Mouse (Mus musculus) limb, embryonic 10.5 days (tissue): ENCODE data around the gene Dvl3. TPM values are rescaled to one million over a fixed set of nuclear protein-coding genes. Genes with fewer than 3 reads are reported as not detected.

Experiments used
- DNase-seq: peaks from one replicate; pipeline ENCODE4 v3.0.0-alpha.2; 2017; ENCODE audit warnings: low spot score
- H3K27ac ChIP-seq: fragments of 300-500 bp; sonication (generic); 2 replicates; pipeline ENCODE4 v1.5.1; 2016; ENCODE audit warnings: mild to moderate bottlenecking
- H3K27me3 ChIP-seq: fragments of 300-500 bp; sonication (generic); 2 replicates; pipeline ENCODE4 v1.6.1; 2016; ENCODE audit warnings: low read depth, mild to moderate bottlenecking; ENCODE audit not compliant: poor library complexity, severe bottlenecking
- H3K36me3 ChIP-seq: fragments of 300-500 bp; sonication (generic); 2 replicates; pipeline ENCODE4 v1.6.1; 2016; ENCODE audit warnings: mild to moderate bottlenecking, moderate library complexity
- H3K4me1 ChIP-seq: fragments of 300-500 bp; sonication (generic); 2 replicates; pipeline ENCODE4 v1.6.1; 2016
- H3K4me3 ChIP-seq: fragments of 300-500 bp; sonication (generic); 2 replicates; pipeline ENCODE4 v1.5.1; 2016; ENCODE audit warnings: mild to moderate bottlenecking, moderate library complexity
- H3K9me3 ChIP-seq: fragments of 300-500 bp; sonication (generic); replicated peaks from 2 replicates; pipeline ENCODE4 v1.6.1; 2016; ENCODE audit warnings: mild to moderate bottlenecking
- WGBS: fragments of 180-500 bp; shearing (Covaris S2); methylation state at CpG from one replicate; pipeline ENCODE4 v1.1.7; 2016; 5-methylcytosine and 5-hydroxymethylcytosine counted together
- polyA plus RNA-seq: library from polyadenylated mRNA; unstranded; fragments of >200 nt; fragmentation: Nextera tagmentation; extraction: Ambion mirVana; gene quantifications from 2 replicates; pipeline ENCODE4 v1.2.1, GENCODE M21; 2016

The Dvl3 gene
- polyA plus RNA-seq, 1 experiment from 2014 or later, result 33.5 TPM

DNA sequence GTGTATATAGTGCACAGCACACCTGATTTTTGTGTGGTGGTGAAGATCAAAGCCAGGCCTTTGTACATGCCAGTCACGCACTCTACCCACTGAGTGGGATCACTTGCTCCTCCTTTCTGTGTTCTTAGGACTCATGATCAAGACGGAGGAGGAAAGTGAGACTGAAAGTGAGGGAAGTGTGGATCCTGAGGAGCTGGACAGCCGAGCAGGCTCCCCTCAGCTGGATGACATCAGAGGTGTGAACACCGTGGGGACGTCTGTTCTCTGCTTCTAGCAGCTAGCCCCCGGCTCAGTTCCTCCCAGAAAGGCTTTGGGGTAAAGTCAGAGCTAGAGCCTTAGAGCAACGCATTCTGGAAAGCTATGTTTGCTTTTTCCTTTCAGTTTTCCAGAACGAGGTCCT, 10.8 kb upstream of the Dvl3 start:
- Histone ChIP-seq H3K27me3 (no peaks in the 10 kb centered on the region), H3K4me1 (no peaks in the 10 kb centered on the region), H3K27ac (no peak overlapping the region), H3K4me3 (no peak overlapping the region), H3K36me3 (peaks cover 100% of the 10 kb centered on the region), H3K9me3 (no peaks in the 10 kb centered on the region)
- 84% methylated on average over 8 of the region's 8 CpGs for WGBS
- no peak for DNase-seq

DNA sequence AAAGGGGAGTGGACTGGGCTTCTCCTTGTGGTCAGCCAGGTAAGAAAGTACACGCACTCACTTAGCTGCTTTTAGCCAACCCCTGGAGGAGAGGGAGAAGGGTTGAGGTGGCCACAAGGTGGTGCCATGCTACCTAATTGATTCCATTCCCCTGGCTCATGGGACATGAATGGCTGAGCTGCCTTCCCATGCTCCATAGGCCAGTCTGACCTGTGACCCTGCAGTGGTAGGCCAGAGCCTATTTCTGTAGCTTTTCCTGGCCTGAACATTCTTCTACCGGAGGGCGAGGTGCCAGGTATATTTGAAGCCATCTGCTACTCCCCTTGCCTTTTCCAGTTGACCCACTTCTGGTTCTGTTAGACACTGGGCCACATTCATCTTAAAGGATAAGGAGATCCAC, 7.4 kb upstream of the Dvl3 start:
- H3K4me1 ChIP-seq, result no peaks in the 10 kb centered on the region
- H3K27me3 ChIP-seq, result no peaks in the 10 kb centered on the region
- peaks cover 75% of the 10 kb centered on the region for H3K36me3 ChIP-seq
- peak; percentile 59 for DNase-seq
- H3K9me3 ChIP-seq, result no peaks in the 10 kb centered on the region
- H3K4me3 ChIP-seq, result no peak overlapping the region
- H3K27ac ChIP-seq, result no peak overlapping the region
- 84% methylated on average over 3 of the region's 3 CpGs for WGBS

DNA sequence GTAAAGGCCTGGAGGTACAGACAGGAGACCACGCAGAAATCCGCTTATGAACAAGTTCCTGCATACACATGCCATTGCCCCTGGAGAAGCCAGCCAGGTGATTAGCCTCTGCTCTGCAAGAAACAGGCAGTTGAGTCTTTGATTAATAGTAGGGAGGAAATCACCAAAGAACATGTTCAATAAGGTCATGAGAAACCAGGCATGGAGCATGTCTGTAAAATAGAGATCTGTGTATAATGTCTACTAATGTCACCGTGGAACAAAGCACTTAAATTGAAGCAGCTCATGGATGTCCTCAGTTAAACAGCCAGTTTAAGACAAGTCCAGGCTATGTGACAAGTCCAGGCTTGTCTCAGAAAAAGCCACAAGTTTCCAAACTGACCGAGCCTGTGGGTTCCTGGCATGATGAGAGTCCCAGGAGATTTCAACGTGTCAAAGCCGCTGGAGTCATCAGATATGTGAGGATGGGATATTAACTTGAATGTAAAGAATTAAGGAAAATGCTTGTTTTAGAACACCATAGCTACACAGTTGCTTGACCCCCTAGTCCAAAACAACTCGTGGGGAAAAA, 5.4 kb upstream of the Dvl3 start:
- Histone ChIP-seq H3K9me3 (no peaks in the 10 kb centered on the region), H3K36me3 (peaks cover 54% of the 10 kb centered on the region), H3K4me3 (no peak overlapping the region), H3K4me1 (peaks cover 2% of the 10 kb centered on the region; the same call in 1 of the 2 replicates), H3K27ac (no peak overlapping the region), H3K27me3 (no peaks in the 10 kb centered on the region)
- DNase-seq, result no peak
- 82% methylated on average over 7 of the region's 7 CpGs for WGBS

DNA sequence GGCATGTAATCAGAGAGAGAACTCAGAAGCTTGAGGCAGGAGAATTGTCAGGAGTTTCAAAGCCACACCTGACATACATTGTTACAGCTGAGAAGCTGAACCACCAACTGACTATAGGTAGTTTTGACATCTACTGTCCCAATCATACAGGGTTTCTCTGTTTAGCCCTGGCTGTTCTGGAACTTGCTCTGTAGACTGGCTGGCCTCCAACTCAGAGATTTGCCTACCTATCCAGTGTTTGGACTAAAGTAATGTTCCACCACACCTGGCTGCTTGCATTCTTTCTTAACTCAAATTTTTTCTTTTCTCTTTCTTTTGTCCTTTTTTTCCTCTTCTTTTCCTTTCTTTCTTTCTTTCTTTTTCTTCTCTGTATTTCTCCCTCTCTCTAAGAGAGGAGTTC, 750 bp upstream of the Dvl3 start:
- Histone ChIP-seq H3K4me3 (peak overlapping the region; percentile 84), H3K9me3 (no peaks in the 10 kb centered on the region), H3K27me3 (no peaks in the 10 kb centered on the region), H3K36me3 (peaks cover 28% of the 10 kb centered on the region), H3K4me1 (peaks cover 19% of the 10 kb centered on the region), H3K27ac (peak overlapping the region; percentile 97; the same call in 1 of the 2 replicates)
- no peak for DNase-seq

DNA sequence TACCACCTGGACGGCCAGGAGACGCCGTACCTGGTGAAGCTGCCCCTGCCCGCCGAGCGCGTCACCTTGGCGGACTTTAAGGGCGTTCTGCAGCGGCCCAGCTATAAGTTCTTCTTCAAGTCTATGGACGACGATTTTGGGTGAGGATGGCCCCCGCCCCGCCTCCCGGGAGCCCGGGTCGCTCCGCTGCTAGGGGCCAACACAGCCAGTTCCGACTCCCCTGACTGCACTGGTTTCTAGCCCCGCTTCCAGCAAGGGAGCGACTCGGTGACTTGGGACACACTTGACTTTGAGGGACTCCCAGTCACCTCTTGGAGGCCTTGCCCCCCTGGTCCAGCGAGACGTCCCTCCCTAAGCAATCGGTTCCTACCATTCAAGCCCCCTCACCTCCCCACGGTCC, 434 bp downstream of the Dvl3 start:
- no peak for DNase-seq
- no peaks in the 10 kb centered on the region for H3K9me3 ChIP-seq
- H3K36me3 ChIP-seq, result peaks cover 32% of the 10 kb centered on the region
- H3K4me1 ChIP-seq, result peaks cover 19% of the 10 kb centered on the region
- WGBS, result under 1% methylated on average over 26 of the region's 26 CpGs
- peak overlapping the region; percentile 97 for H3K27ac ChIP-seq
- H3K4me3 ChIP-seq, result peak overlapping the region; percentile 84
- H3K27me3 ChIP-seq, result no peaks in the 10 kb centered on the region

DNA sequence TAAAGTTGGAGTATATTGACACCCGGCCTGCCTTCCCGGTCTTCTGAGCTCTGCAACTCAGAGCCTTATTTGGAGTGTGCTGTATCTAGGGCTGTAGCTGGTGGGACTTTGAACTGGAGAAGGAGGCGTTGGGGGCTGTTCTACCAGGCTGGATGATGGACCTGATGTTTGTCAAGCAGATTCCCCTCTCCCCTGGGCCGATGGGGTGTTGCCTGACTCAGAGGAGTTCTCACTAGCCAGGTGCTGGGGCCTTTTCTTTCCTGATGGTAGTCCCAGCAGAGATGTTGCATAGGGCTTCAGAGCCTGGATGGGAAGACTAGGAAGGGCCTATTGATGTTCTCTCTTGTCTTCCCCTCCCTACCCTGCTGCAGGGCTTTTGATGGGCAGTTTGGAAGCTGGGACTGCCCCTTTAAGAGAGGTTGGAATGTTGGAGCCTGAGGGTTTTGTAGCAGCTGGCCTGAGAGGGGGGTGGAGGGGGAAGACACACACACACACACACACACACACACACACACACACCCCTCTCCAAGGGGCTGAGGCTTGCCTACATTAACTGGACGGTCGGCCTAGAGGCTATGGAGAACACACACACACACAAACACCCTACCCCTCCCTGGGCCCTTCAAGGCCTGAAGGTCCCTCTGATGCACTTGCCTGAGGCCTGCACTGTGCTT, 1.1 kb downstream of the Dvl3 start:
- DNase-seq, result peak; percentile 70
- H3K27me3 ChIP-seq, result no peaks in the 10 kb centered on the region
- peak overlapping the region; percentile 97 for H3K27ac ChIP-seq
- peak overlapping the region; percentile 84 for H3K4me3 ChIP-seq
- WGBS, result 6% methylated on average over 6 of the region's 6 CpGs
- H3K4me1 ChIP-seq, result peaks cover 19% of the 10 kb centered on the region
- H3K36me3 ChIP-seq, result peaks cover 37% of the 10 kb centered on the region
- H3K9me3 ChIP-seq, result no peaks in the 10 kb centered on the region

DNA sequence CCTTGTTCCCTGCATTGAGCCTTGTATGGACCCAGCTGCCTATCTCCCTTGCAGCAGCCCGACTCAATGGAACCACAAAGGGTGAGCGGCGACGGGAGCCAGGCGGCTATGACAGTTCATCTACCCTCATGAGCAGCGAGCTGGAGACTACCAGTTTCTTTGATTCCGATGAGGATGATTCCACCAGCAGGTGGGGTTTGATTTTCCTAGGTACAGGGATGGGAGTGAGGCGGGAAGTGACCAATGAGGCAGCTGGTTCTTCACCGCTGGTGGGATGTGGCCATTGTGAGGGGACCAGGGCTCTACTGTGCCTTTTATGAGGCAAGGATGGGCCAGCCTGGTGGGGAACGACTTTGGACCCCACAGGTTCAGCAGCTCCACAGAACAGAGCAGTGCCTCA, 7.1 kb downstream of the Dvl3 start:
- WGBS, result 82% methylated on average over 10 of the region's 10 CpGs
- Histone ChIP-seq H3K27me3 (no peaks in the 10 kb centered on the region), H3K4me1 (0 out of 2 replicates have a peak, but pooled peaks cover 2% of the 10 kb centered on the region), H3K9me3 (no peaks in the 10 kb centered on the region), H3K36me3 (peaks cover 96% of the 10 kb centered on the region), H3K27ac (no peak overlapping the region), H3K4me3 (no peak overlapping the region)
- no peak for DNase-seq

DNA sequence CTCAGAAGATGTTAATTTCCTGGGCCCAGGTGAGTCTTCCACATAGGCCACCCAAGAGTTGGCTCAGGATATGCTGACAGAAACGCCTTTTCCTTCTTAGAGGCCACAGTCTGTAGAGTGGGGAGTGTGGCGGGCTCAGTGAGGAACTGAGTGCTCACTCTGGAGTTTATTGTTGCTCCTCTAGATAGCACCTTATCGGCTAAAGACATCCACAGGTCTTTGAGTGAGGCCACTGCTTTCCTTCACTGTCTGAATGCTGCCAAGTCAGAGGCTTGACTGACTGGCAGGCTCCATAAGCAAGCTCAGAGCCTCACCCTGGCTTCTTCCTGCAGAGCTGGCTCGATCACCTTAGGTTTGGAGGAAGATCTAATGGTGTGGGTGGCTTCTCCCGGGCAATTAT, 12.0 kb downstream of the Dvl3 start:
- Histone ChIP-seq H3K27ac (no peak overlapping the region), H3K36me3 (peaks cover 99% of the 10 kb centered on the region)
- WGBS, result 92% methylated on average over 5 of the region's 5 CpGs

DNA sequence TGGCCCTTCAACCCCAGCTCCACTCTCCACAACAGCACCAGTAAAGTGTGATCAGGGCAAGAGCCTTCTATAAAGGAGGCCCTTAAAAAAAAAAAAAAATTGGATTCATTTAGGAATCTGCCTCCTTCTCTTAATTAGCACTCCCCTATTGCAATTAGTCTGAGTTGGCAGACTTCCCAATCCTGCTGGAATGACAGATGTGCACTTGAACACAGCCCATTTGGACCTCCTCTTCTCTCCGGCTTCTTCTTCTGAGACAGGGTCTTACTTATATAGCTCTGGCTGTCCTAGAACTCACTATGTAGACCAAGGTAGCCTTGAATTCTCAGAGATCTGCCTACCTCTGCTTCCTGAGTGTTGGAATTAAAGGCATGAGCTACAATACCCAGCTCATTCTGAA, 12.6 kb downstream of the Dvl3 start:
- Histone ChIP-seq H3K4me1 (no peaks in the 10 kb centered on the region), H3K36me3 (peaks cover 97% of the 10 kb centered on the region), H3K27me3 (no peaks in the 10 kb centered on the region), H3K9me3 (no peaks in the 10 kb centered on the region), H3K4me3 (no peak overlapping the region), H3K27ac (no peak overlapping the region)
- 87% methylated on average over 1 of the region's 1 CpGs for WGBS
- no peak for DNase-seq

More for the DNA sequence above, 12.0 kb downstream of the Dvl3 start:
- Histone ChIP-seq H3K27me3 (no peaks in the 10 kb centered on the region), H3K9me3 (no peaks in the 10 kb centered on the region), H3K4me3 (no peak overlapping the region), H3K4me1 (no peaks in the 10 kb centered on the region)
- DNase-seq, result no peak

DNA sequence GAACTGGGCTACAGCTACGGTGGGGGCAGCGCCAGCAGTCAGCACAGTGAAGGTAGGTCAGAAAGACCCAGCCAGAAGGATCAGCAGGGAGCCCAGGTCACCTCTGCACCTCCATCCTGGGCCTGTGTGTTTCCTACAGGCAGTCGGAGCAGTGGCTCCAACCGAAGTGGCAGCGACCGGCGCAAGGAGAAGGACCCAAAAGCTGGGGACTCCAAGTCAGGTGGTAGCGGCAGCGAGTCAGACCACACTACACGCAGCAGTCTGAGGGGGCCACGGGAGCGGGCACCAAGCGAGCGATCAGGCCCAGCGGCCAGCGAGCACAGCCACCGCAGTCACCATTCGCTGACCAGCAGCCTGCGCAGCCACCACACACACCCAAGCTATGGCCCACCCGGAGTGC, 14.2 kb downstream of the Dvl3 start:
- H3K36me3 ChIP-seq, result peaks cover 82% of the 10 kb centered on the region
- 96% methylated on average over 20 of the region's 20 CpGs for WGBS

DNA sequence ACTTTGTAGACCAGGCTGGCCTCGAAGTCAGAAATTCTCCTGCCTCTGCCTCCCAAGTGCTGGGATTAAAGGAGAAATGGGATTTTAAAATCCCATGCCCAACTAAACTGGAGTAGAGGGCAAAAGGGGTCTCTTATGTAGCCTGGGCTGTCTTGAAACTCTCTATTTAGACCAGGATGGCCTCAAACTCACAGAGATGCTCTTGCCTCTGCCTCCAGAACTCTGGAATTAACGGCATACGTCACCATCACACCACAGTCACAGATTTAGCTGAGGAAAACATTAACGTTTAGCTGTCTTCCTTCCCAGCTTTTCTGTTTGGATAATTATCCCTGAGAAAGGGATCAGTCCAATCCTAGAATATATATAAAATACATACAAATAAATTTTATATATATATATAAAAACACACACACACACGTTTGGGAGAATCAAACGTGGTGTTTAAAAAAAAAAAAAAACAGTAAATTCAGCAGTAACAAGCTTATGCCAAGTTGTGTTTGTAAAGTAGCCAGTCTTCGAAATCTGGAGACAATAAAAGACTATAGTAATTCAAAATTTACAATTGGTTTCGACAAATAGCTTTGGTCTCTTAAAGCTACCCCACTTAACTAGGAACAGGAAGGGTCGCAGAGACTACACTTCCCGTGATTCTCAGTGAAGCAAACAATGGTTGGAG, 18.0 kb downstream of the Dvl3 start:
- 49% methylated on average over 10 of the region's 10 CpGs for WGBS
- DNase-seq, result no peak
- Histone ChIP-seq H3K36me3 (peaks cover 67% of the 10 kb centered on the region), H3K4me3 (peak overlapping the region; percentile 72), H3K4me1 (peaks cover 26% of the 10 kb centered on the region), H3K27ac (no peak overlapping the region), H3K27me3 (no peaks in the 10 kb centered on the region), H3K9me3 (no peaks in the 10 kb centered on the region)

More for the DNA sequence above, 14.2 kb downstream of the Dvl3 start:
- peaks cover under 1% of the 10 kb centered on the region; the same call in 1 of the 2 replicates for H3K4me1 ChIP-seq
- no peak for DNase-seq
- no peaks in the 10 kb centered on the region for H3K27me3 ChIP-seq
- H3K9me3 ChIP-seq, result no peaks in the 10 kb centered on the region
- no peak overlapping the region for H3K27ac ChIP-seq
- H3K4me3 ChIP-seq, result no peak overlapping the region

DNA sequence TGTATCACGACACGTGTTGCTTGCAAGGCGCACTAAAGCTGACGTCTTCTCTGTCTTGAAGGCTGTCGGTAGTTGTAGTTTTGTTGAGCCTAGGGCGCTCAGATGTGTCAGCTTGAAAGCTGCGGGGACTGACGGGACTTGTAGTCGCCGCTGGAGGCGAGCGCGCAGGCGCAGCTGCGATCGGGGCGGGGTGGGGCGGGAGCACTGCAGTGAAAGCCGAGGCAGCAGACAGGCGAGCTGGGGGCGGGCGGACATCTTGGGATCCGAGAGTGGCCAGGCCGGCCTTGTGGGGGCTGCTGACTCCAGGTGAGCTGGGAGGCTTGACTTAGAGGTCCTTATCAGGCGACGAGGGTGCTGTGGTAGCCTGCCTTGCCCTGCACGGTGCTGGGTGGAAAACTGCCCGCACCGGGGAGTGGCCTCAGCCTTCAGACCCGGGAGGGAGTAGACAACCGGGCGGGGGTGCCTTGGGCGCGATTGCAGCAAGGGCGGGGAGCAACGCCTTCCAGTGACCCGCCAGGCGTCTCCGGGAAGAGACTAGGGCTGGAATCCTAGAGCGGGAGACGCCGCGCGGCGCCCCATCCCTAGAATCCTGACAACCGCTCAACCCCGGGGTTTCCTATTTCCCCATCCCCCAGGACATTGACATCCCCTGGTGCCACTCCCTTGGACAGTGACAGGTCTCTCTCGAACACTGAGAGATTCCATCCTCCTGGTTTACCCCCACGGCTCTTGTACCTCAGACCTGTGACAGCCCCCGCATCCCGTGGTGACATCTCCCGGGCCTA, 18.7 kb downstream of the Dvl3 start, which contains the start of gene Ap2m1:
TSS of gene Ap2m1 (plus strand) at position 183 of the 785 bp plus-strand sequence.
- H3K36me3 ChIP-seq, result peaks cover 67% of the 10 kb centered on the region
- peak within 1 kb of the TSS; percentile 72 for H3K4me3 ChIP-seq
- no peaks in the 10 kb centered on the region for H3K27me3 ChIP-seq
- peak within 1 kb of the TSS; percentile 90 for H3K27ac ChIP-seq
- under 1% methylated on average over 52 of the region's 52 CpGs for WGBS
- peak; percentile 95 for DNase-seq
- no peaks in the 10 kb centered on the region for H3K9me3 ChIP-seq
- peaks cover 26% of the 10 kb centered on the region for H3K4me1 ChIP-seq
